Mouse (Mus musculus): ENCODE measurements at regions not wholly inside any gene's neighbourhood (a gene's known extent, or its start where the extent isn't known, plus 50 kb on each side); places are given as distances from the start of the nearest gene placed in this dataset.
"Not testable (repeated sequence)": the region's sequence is repeated elsewhere in the genome, so short reads cannot be mapped to it uniquely, and the experiment has no call there.

GRCm38 (mm10) chr5:45336801-45337200 is 113.2 kb downstream of the Qdpr start:
- Histone ChIP-seq H3K36me3 (ENCODE audit: control insufficient read depth, insufficient read depth, low read length) (no peaks in the 10 kb centered on the region), H3K27ac (replicated peaks) (no peak overlapping the region), H3K27me3 (ENCODE audit: control insufficient read depth, insufficient read depth, low read length) (no peaks in the 10 kb centered on the region), H3K9ac (ENCODE audit: low read length) (no peak overlapping the region), H3K4me2 (replicated peaks; ENCODE audit: low read depth) (no peak overlapping the region), H3K4me1 (replicated peaks; ENCODE audit: control insufficient read depth, insufficient read depth) (no peaks in the 10 kb centered on the region), H3K4me3 (ENCODE audit: low read depth, low read length) (no peak overlapping the region), H3K9me3 (ENCODE audit: control insufficient read depth, low read length) (no peaks in the 10 kb centered on the region)
- TF ChIP-seq CTCF (IDR thresholded peaks at IDR 0.05; ENCODE audit: low read depth) (no peak), EP300 (optimal IDR thresholded peaks at IDR 0.05) (no peak)
- 47% methylated on average over 2 of the region's 2 CpGs for WGBS
- DNase-seq (ENCODE audit: low spot score) (no peak), ATAC-seq (ENCODE audit: low FRiP score, low TSS enrichment) (no peak)

DNA sequence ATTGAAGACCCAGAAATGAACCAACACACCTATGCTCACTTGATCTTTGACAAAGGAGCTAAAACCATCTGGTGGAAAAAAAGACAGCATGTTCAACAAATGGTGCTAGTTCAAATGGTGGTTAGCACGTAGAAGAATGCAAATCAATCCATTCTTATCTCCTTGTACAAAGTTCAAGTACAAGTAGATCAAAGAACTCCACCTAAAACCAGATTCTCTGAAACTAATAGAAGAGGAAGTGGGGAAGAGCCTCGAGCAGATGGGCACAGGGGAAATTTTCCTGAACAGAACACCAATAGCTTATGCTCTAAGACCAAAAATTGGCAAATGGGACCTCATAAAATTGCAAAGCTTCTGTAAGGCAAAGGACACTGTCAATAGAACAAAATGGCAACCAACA is 125.6 kb downstream of the Qdpr start:
- not testable (repeated sequence) for H3K9ac ChIP-seq (ENCODE audit: low read length); H3K27me3 ChIP-seq (ENCODE audit: control insufficient read depth, insufficient read depth, low read length); H3K27ac ChIP-seq (replicated peaks); H3K4me2 ChIP-seq (replicated peaks; ENCODE audit: low read depth); DNase-seq (ENCODE audit: low spot score); H3K4me1 ChIP-seq (replicated peaks; ENCODE audit: control insufficient read depth, insufficient read depth); H3K9me3 ChIP-seq (ENCODE audit: control insufficient read depth, low read length); H3K36me3 ChIP-seq (ENCODE audit: control insufficient read depth, insufficient read depth, low read length); H3K4me3 ChIP-seq (ENCODE audit: low read depth, low read length); ATAC-seq (ENCODE audit: low FRiP score, low TSS enrichment)
- 38% methylated on average over 2 of the region's 2 CpGs for WGBS

DNA sequence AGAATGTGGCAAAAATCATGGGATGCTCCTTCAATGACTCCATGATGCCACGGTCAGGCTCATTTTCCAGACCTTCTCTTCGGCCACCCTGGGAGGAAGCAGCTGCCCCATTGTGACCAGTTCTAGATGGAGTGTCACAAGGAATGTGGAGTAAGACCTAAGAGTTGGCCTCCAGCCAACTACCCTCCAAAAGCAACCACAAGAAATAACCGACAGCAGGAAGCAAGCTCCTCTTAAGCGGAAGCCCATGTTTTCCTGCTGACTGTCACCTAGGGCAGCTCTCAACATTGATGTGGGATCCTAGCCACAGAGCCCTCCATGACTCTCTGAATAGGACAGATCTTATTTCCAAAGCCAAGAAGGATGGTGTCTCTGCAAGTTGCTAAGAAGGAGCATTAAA is 126.5 kb downstream of the Qdpr start:
- no peak overlapping the region for H3K4me3 ChIP-seq (ENCODE audit: low read depth, low read length)
- 79% methylated on average over 4 of the region's 4 CpGs for WGBS
- DNase-seq (ENCODE audit: low spot score), result no peak

DNA sequence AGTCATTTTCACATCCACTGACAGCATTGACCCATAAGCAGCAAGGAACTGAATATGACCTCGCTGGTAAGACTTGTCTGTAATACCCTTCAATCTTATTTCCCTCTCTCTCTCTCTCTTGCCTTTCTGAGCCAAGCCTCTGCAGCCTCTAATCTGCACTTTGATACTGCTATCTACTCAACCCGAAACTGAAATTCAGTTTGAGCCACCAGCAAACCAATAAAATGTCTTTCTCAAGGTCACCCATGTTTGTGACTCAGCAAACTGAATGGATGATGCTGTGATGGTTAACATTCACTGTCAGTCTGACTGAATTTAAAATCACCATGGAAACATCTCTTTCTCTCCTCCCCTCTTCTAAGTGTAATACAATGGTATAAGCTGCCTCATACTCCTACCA is 132.0 kb downstream of the Qdpr start:
- no peaks in the 10 kb centered on the region for H3K4me1 ChIP-seq (replicated peaks; ENCODE audit: control insufficient read depth, insufficient read depth)
- H3K9ac ChIP-seq (ENCODE audit: low read length), result no peak overlapping the region
- TF ChIP-seq EP300 (optimal IDR thresholded peaks at IDR 0.05) (no peak), CTCF (IDR thresholded peaks at IDR 0.05; ENCODE audit: low read depth) (no peak)
- ATAC-seq (ENCODE audit: low FRiP score, low TSS enrichment), result no peak
- no peaks in the 10 kb centered on the region for H3K9me3 ChIP-seq (ENCODE audit: control insufficient read depth, low read length)
- H3K27me3 ChIP-seq (ENCODE audit: control insufficient read depth, insufficient read depth, low read length), result no peaks in the 10 kb centered on the region
- no peak overlapping the region for H3K4me3 ChIP-seq (ENCODE audit: low read depth, low read length)
- no peak for DNase-seq (ENCODE audit: low spot score)
- H3K4me2 ChIP-seq (replicated peaks; ENCODE audit: low read depth), result no peak overlapping the region
- WGBS, result 77% methylated on average over 2 of the region's 2 CpGs
- no peaks in the 10 kb centered on the region for H3K36me3 ChIP-seq (ENCODE audit: control insufficient read depth, insufficient read depth, low read length)
- H3K27ac ChIP-seq (replicated peaks), result no peak overlapping the region

More for the DNA sequence above, 126.5 kb downstream of the Qdpr start:
- Histone ChIP-seq H3K27ac (replicated peaks) (no peak overlapping the region), H3K36me3 (ENCODE audit: control insufficient read depth, insufficient read depth, low read length) (no peaks in the 10 kb centered on the region), H3K9ac (ENCODE audit: low read length) (no peak overlapping the region), H3K9me3 (ENCODE audit: control insufficient read depth, low read length) (no peaks in the 10 kb centered on the region), H3K27me3 (ENCODE audit: control insufficient read depth, insufficient read depth, low read length) (no peaks in the 10 kb centered on the region), H3K4me1 (replicated peaks; ENCODE audit: control insufficient read depth, insufficient read depth) (no peaks in the 10 kb centered on the region), H3K4me2 (replicated peaks; ENCODE audit: low read depth) (no peak overlapping the region)
- TF ChIP-seq EP300 (optimal IDR thresholded peaks at IDR 0.05) (no peak), CTCF (IDR thresholded peaks at IDR 0.05; ENCODE audit: low read depth) (no peak)
- ATAC-seq (ENCODE audit: low FRiP score, low TSS enrichment), result no peak

GRCm38 (mm10) chr5:45301120-45301519 is 148.9 kb downstream of the Qdpr start:
- Histone ChIP-seq H3K4me2 (replicated peaks; ENCODE audit: low read depth) (no peak overlapping the region), H3K9me3 (ENCODE audit: control insufficient read depth, low read length) (no peaks in the 10 kb centered on the region), H3K27me3 (ENCODE audit: control insufficient read depth, insufficient read depth, low read length) (no peaks in the 10 kb centered on the region), H3K4me3 (ENCODE audit: low read depth, low read length) (no peak overlapping the region), H3K9ac (ENCODE audit: low read length) (no peak overlapping the region), H3K36me3 (ENCODE audit: control insufficient read depth, insufficient read depth, low read length) (no peaks in the 10 kb centered on the region), H3K27ac (replicated peaks) (no peak overlapping the region), H3K4me1 (replicated peaks; ENCODE audit: control insufficient read depth, insufficient read depth) (no peaks in the 10 kb centered on the region)
- TF ChIP-seq EP300 (optimal IDR thresholded peaks at IDR 0.05) (no peak), CTCF (IDR thresholded peaks at IDR 0.05; ENCODE audit: low read depth) (no peak)
- no peak for ATAC-seq (ENCODE audit: low FRiP score, low TSS enrichment)
- DNase-seq (ENCODE audit: low spot score), result no peak
- 82% methylated on average over 1 of the region's 1 CpGs for WGBS

DNA sequence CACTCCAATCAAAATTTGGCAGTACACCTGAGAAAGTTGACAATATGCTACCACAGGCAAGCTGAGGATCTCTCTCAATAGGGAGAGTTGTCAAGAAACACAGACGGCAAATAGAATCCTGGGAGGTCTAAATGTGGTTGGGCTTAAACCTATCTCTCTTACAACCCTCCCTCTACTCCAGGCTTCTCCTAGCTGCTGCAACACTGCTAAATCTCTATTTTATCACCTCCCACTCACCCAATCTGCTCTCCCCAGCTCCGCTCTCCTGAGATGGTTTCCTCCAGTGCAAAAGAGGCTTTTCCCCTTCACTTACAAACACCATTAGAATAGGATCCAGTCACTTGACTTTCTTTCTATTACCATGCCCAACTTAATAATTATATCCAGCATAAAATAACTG is 151.2 kb downstream of the Qdpr start:
- DNase-seq (ENCODE audit: low spot score) (no peak), ATAC-seq (ENCODE audit: low FRiP score, low TSS enrichment) (no peak)
- Histone ChIP-seq H3K4me1 (replicated peaks; ENCODE audit: control insufficient read depth, insufficient read depth) (no peaks in the 10 kb centered on the region), H3K9me3 (ENCODE audit: control insufficient read depth, low read length) (no peaks in the 10 kb centered on the region), H3K4me2 (replicated peaks; ENCODE audit: low read depth) (no peak overlapping the region), H3K4me3 (ENCODE audit: low read depth, low read length) (no peak overlapping the region), H3K27ac (replicated peaks) (no peak overlapping the region), H3K36me3 (ENCODE audit: control insufficient read depth, insufficient read depth, low read length) (no peaks in the 10 kb centered on the region), H3K27me3 (ENCODE audit: control insufficient read depth, insufficient read depth, low read length) (no peaks in the 10 kb centered on the region), H3K9ac (ENCODE audit: low read length) (no peak overlapping the region)
- no peak for TF ChIP-seq EP300 (optimal IDR thresholded peaks at IDR 0.05)
- no peak for TF ChIP-seq CTCF (IDR thresholded peaks at IDR 0.05; ENCODE audit: low read depth)
- 50% methylated on average over 2 of the region's 2 CpGs for WGBS

Measured in stomach, postnatal 0 days (tissue).